8 mouse cellular contexts compared by ENCODE assay signal in genomic region chr4:55533803-55534254, GRCm38 (mm10). TPM values are rescaled to one million over a fixed set of nuclear protein-coding genes. Genes with fewer than 3 reads are reported as not detected.
A peak's percentile ranks its signal among the peaks of the same experiment; 100 is the strongest.
DNase-seq lines count a peak whose midpoint lies in the region; ATAC-seq lines count a peak whose summit lies in the region.

No protein-coding gene starts in this region.

- DNase-seq in R1 (ENCODE audit: low read depth, low spot score) = peak; percentile 37
- DNase-seq in embryo, embryonic 10 days (ENCODE audit: low spot score) = peak; percentile 51
- no peak for DNase-seq in heart, embryonic 10.5 days (ENCODE audit: low spot score)
- DNase-seq in lung, postnatal 4 days = peak; percentile 32 to 38
- DNase-seq in testis, postnatal 10 days (ENCODE audit: low spot score) = peak; percentile 54
- no peak for DNase-seq in urinary bladder, postnatal 14 days (ENCODE audit: low spot score)
- no peak for DNase-seq in spleen, postnatal 14 days (ENCODE audit: low spot score in 2 of 2)

- WGBS in heart, embryonic 10.5 days = 3% methylated on average over 23 of the region's 23 CpGs
- WGBS in kidney, embryonic 15.5 days = 6% methylated on average over 23 of the region's 23 CpGs

- H3K9me3 ChIP-seq in heart, embryonic 10.5 days = no peaks in the 10 kb centered on the region
- H3K9me3 ChIP-seq in kidney, embryonic 15.5 days (replicated peaks) = no peaks in the 10 kb centered on the region

- H3K4me1 ChIP-seq in heart, embryonic 10.5 days = peaks cover 27% of the 10 kb centered on the region
- peaks cover 30% of the 10 kb centered on the region for H3K4me1 ChIP-seq in kidney, embryonic 15.5 days

- no peaks in the 10 kb centered on the region for H3K36me3 ChIP-seq in heart, embryonic 10.5 days
- no peaks in the 10 kb centered on the region for H3K36me3 ChIP-seq in kidney, embryonic 15.5 days

- peaks cover 34% of the 10 kb centered on the region for H3K27me3 ChIP-seq in heart, embryonic 10.5 days (ENCODE audit: insufficient read depth, poor library complexity, severe bottlenecking)
- H3K27me3 ChIP-seq in kidney, embryonic 15.5 days = peaks cover 17% of the 10 kb centered on the region

- H3K27ac ChIP-seq in heart, embryonic 10.5 days = peak overlapping the region; percentile 96; the same call in 1 of the 2 replicates
- peak overlapping the region; percentile 92; the same call in 1 of the 2 replicates for H3K27ac ChIP-seq in kidney, embryonic 15.5 days

- peak overlapping the region; percentile 94 for H3K4me2 ChIP-seq in kidney, embryonic 15.5 days

- no peak for ATAC-seq in kidney, embryonic 15.5 days (replicated peaks; ENCODE audit: low FRiP score)

- H3K9ac ChIP-seq in kidney, embryonic 15.5 days = peak overlapping the region; percentile 59; the same call in 1 of the 2 replicates

- H3K4me3 ChIP-seq in heart, embryonic 10.5 days = peak overlapping the region; percentile 77
- H3K4me3 ChIP-seq in kidney, embryonic 15.5 days (replicated peaks) = peak overlapping the region; percentile 66

RNA-seq across cellular contexts. Expression of gene Klf4, which starts 1.6 kb away (rescaled TPM):
- polyA plus RNA-seq in heart, embryonic 10.5 days (2016; fragmentation: Nextera tagmentation; extraction: Ambion mirVana) = 2.1 TPM in 2 replicates
- 5.4 TPM in 2 replicates for polyA plus RNA-seq in kidney, embryonic 15.5 days (2015; fragmentation: Nextera tagmentation; extraction: Ambion mirVana)

Comparison
In these comparisons a context has a peak if more than half of its experiments do, and no peak if none do; other contexts are left out.
1. DNase-seq: peak in R1 (single experiment), embryo, embryonic 10 days (single experiment), lung, postnatal 4 days (2 of 2) and testis, postnatal 10 days (single experiment); none in heart, embryonic 10.5 days (single experiment), urinary bladder, postnatal 14 days (single experiment) and spleen, postnatal 14 days (0 of 2).